Mouse (Mus musculus): ENCODE measurements around the gene Zfp873.
"Not testable (repeated sequence)": the region's sequence is repeated elsewhere in the genome, so short reads cannot be mapped to it uniquely, and the experiment has no call there.

The Zfp873 gene

GRCm38 (mm10) chr10:82047597-82048459 lies at the start of gene Zfp873:
TSS of gene Zfp873 (plus strand) at chr10:82048123.
- peak; percentile 94 for DNase-seq (ENCODE audit: low spot score)

- not testable (repeated sequence) for DNase-seq (ENCODE audit: low spot score)
These were observed 44.7 kb upstream of the Zfp873 start for GRCm38 (mm10) chr10:82003209-82003608.

- DNase-seq (ENCODE audit: low spot score), result not testable (repeated sequence)
These were observed 43.1 kb upstream of the Zfp873 start for GRCm38 (mm10) chr10:82004822-82005221.

GRCm38 (mm10) chr10:82042191-82042590 lies 5.7 kb upstream of the Zfp873 start:
- no peak for DNase-seq (ENCODE audit: low spot score)

- DNase-seq (ENCODE audit: low spot score), result no peak
These were observed 1.3 kb upstream of the Zfp873 start for GRCm38 (mm10) chr10:82046603-82047002.

GRCm38 (mm10) chr10:82048460-82048804 lies 509 bp downstream of the Zfp873 start:
- not testable (repeated sequence) for DNase-seq (ENCODE audit: low spot score)

GRCm38 (mm10) chr10:82082728-82083621 lies 35.1 kb downstream of the Zfp873 start, which contains the start of gene BC024063:
TSS of gene BC024063 (plus strand) at chr10:82083353.
- peak; percentile 84 for DNase-seq (ENCODE audit: low spot score)

- DNase-seq (ENCODE audit: low spot score), result peak; percentile 5
These were observed 35.7 kb downstream of the Zfp873 start for GRCm38 (mm10) chr10:82083622-82083971.

Data from yolk sac, embryonic 10.5 days (tissue).